ENCODE assay signal across 14 mouse cellular contexts in genomic region chr2:134856691-134857090, GRCm38 (mm10).
A peak's percentile ranks its signal among the peaks of the same experiment; 100 is the strongest.
DNase-seq lines count a peak whose midpoint lies in the region; ATAC-seq lines count a peak whose summit lies in the region.
"Had no signal": no experiment of that assay in that cellular context is flagged by ENCODE, and none has a peak within 500 bp of the region (broad histone marks: within the 10 kb centered on the region; RNA-seq: fewer than 3 reads in every experiment).

No protein-coding gene starts in this region.

- 60% methylated on average over 2 of the region's 2 CpGs for WGBS in heart, embryonic 10.5 days
- 13% methylated on average over 2 of the region's 2 CpGs for WGBS in neural tube, embryonic 15.5 days

- no peak overlapping the region for H3K9ac ChIP-seq in neural tube, embryonic 15.5 days (replicated peaks)
- H3K9ac ChIP-seq: forebrain, embryonic 15.5 days had no signal

- H3K4me1 ChIP-seq in heart, embryonic 10.5 days, result no peaks in the 10 kb centered on the region
- peaks cover 4% of the 10 kb centered on the region for H3K4me1 ChIP-seq in neural tube, embryonic 15.5 days
- H3K4me1 ChIP-seq: forebrain, embryonic 15.5 days had no signal

- peak; percentile 98 for DNase-seq in heart, adult 11 months
- DNase-seq in heart, embryonic 10.5 days (ENCODE audit: low spot score), result no peak
- DNase-seq in kidney, postnatal 10 days, result peak; percentile 25
- no peak for DNase-seq in kidney, postnatal 4 days
- peak; percentile 35 for DNase-seq in retina, embryonic 14.5 days (ENCODE audit: low spot score)
- DNase-seq in retina, postnatal 1 day, result no peak
- no peak for DNase-seq in thymus, postnatal 14 days
- DNase-seq: B cell, adult 2 months; cerebellum, adult 11 months; gastrocnemius, postnatal 10 days; lung, adult 18-20 months had no signal

- H3K27ac ChIP-seq in heart, embryonic 10.5 days, result no peak overlapping the region
- H3K27ac ChIP-seq in neural tube, embryonic 15.5 days (replicated peaks), result peak overlapping the region; percentile 33
- H3K27ac ChIP-seq: forebrain, embryonic 15.5 days had no signal

- H3K36me3 ChIP-seq in heart, embryonic 10.5 days, result no peaks in the 10 kb centered on the region
- no peaks in the 10 kb centered on the region for H3K36me3 ChIP-seq in neural tube, embryonic 15.5 days
- H3K36me3 ChIP-seq: forebrain, embryonic 15.5 days had no signal

- H3K4me2 ChIP-seq in neural tube, embryonic 15.5 days, result no peak overlapping the region
- H3K4me2 ChIP-seq: forebrain, embryonic 15.5 days had no signal

- ATAC-seq in neural tube, embryonic 15.5 days (ENCODE audit: low FRiP score), result no peak
- ATAC-seq: forebrain, embryonic 15.5 days; inflammation-experienced regulatory T-cells, adult 6 months had no signal

- H3K4me3 ChIP-seq in heart, embryonic 10.5 days, result no peak overlapping the region
- no peak overlapping the region for H3K4me3 ChIP-seq in neural tube, embryonic 15.5 days (replicated peaks)
- H3K4me3 ChIP-seq: forebrain, embryonic 15.5 days had no signal

- no peaks in the 10 kb centered on the region for H3K27me3 ChIP-seq in heart, embryonic 10.5 days (ENCODE audit: insufficient read depth, poor library complexity, severe bottlenecking)
- no peaks in the 10 kb centered on the region for H3K27me3 ChIP-seq in neural tube, embryonic 15.5 days (replicated peaks)
- H3K27me3 ChIP-seq: forebrain, embryonic 15.5 days had no signal

- no peaks in the 10 kb centered on the region for H3K9me3 ChIP-seq in heart, embryonic 10.5 days
- no peaks in the 10 kb centered on the region for H3K9me3 ChIP-seq in neural tube, embryonic 15.5 days (replicated peaks)
- H3K9me3 ChIP-seq: forebrain, embryonic 15.5 days had no signal

Comparison
In these comparisons a context has a peak if more than half of its experiments do, and no peak if none do; other contexts are left out.
1. DNase-seq: peak in heart, adult 11 months (single experiment), kidney, postnatal 10 days (single experiment) and retina, embryonic 14.5 days (single experiment); none in heart, embryonic 10.5 days (single experiment), kidney, postnatal 4 days (0 of 2), retina, postnatal 1 day (single experiment) and thymus, postnatal 14 days (single experiment).